Mouse (Mus musculus) kidney, postnatal 0 days (tissue): ENCODE measurements at regions not wholly inside any gene's neighbourhood (a gene's known extent, or its start where the extent isn't known, plus 50 kb on each side); places are given as distances from the start of the nearest gene placed in this dataset.

ENCODE experiments used
- ATAC-seq: fragments of 200-750 bp; cut with Nextera tagmentation; replicated peaks from 2 replicates; pipeline ENCODE4 v1.8.0; 2017; ENCODE audit warnings: low read depth, moderate number of reproducible peaks, moderate TSS enrichment, moderate library complexity; ENCODE audit not compliant: low FRiP score
- DNase-seq: peaks from one replicate; pipeline ENCODE4 v3.0.0-alpha.2; 2016; ENCODE audit warnings: low spot score
- H3K27ac ChIP-seq: fragments of 300-500 bp; sonication (generic); 2 replicates; pipeline ENCODE4 v1.5.1; 2014; ENCODE audit warnings: mild to moderate bottlenecking
- H3K27me3 ChIP-seq: fragments of 300-500 bp; sonication (generic); 2 replicates; pipeline ENCODE4 v1.6.1; 2014; ENCODE audit warnings: low read length, mixed read lengths; ENCODE audit not compliant: insufficient read depth
- H3K36me3 ChIP-seq: fragments of 300-500 bp; sonication (generic); 2 replicates; pipeline ENCODE4 v1.6.1; 2014; ENCODE audit warnings: low read length, mixed read lengths; ENCODE audit not compliant: insufficient read depth
- H3K4me1 ChIP-seq: fragments of 300-500 bp; sonication (generic); replicated peaks from 2 replicates; pipeline ENCODE4 v1.6.1; 2014; ENCODE audit warnings: antibody characterized with exemption, low read length, mixed read lengths; ENCODE audit not compliant: insufficient read depth
- H3K4me2 ChIP-seq: fragments of 300-500 bp; sonication (generic); 2 replicates; pipeline ENCODE4 v1.6.1; 2014; ENCODE audit warnings: mild to moderate bottlenecking, low read length, moderate library complexity, mixed read lengths
- H3K4me3 ChIP-seq: fragments of 300-500 bp; sonication (generic); replicated peaks from 2 replicates; pipeline ENCODE4 v1.5.1; 2014; ENCODE audit warnings: low read depth, low read length
- H3K9ac ChIP-seq: fragments of 300-500 bp; sonication (generic); 2 replicates; pipeline ENCODE4 v1.6.1; 2014; ENCODE audit warnings: low read depth, low read length
- H3K9me3 ChIP-seq: fragments of 300-500 bp; sonication (generic); replicated peaks from 2 replicates; pipeline ENCODE4 v1.6.1; 2016; ENCODE audit warnings: low read length, inconsistent platforms, mixed read lengths
- CTCF ChIP-seq: IDR thresholded peaks from 2 replicates; pipeline ENCODE4 v1.5.1; 2016; ENCODE audit warnings: antibody characterized with exemption, low read depth, mild to moderate bottlenecking, moderate library complexity
- WGBS: fragments of 180-500 bp; shearing (Covaris S2); extraction: QIAGEN DNeasy Blood & Tissue Kit; methylation state at CpG from one replicate; pipeline ENCODE4 v1.1.7; 2014; 5-methylcytosine and 5-hydroxymethylcytosine counted together

GRCm38 (mm10) chr8:6388651-6389050 lies 1283.5 kb upstream of the Slc10a2 start:
- Histone ChIP-seq H3K27me3 (no peaks in the 10 kb centered on the region), H3K4me2 (no peak overlapping the region), H3K4me3 (no peak overlapping the region), H3K9me3 (no peaks in the 10 kb centered on the region), H3K27ac (no peak overlapping the region), H3K36me3 (no peaks in the 10 kb centered on the region), H3K4me1 (no peaks in the 10 kb centered on the region), H3K9ac (no peak overlapping the region)
- no peak for DNase-seq
- ATAC-seq: no peak
- TF ChIP-seq CTCF: no peak
- 82% methylated on average over 2 of the region's 2 CpGs for WGBS

GRCm38 (mm10) chr8:6374712-6375111 lies 1269.6 kb upstream of the Slc10a2 start:
- Histone ChIP-seq H3K4me1 (no peaks in the 10 kb centered on the region), H3K27me3 (no peaks in the 10 kb centered on the region), H3K9ac (no peak overlapping the region), H3K4me2 (no peak overlapping the region), H3K4me3 (no peak overlapping the region), H3K36me3 (no peaks in the 10 kb centered on the region), H3K9me3 (no peaks in the 10 kb centered on the region), H3K27ac (no peak overlapping the region)
- 34% methylated on average over 3 of the region's 3 CpGs for WGBS
- no peak for DNase-seq
- ATAC-seq: no peak
- TF ChIP-seq CTCF: no peak

- DNase-seq (no peak), ATAC-seq (no peak)
- no peak for TF ChIP-seq CTCF
- no peaks in the 10 kb centered on the region for H3K4me1 ChIP-seq
- no peak overlapping the region for H3K4me3 ChIP-seq
- H3K27me3 ChIP-seq: no peaks in the 10 kb centered on the region
- H3K9me3 ChIP-seq: no peaks in the 10 kb centered on the region
- no peak overlapping the region for H3K9ac ChIP-seq
- H3K36me3 ChIP-seq: no peaks in the 10 kb centered on the region
- no peak overlapping the region for H3K4me2 ChIP-seq
- no peak overlapping the region for H3K27ac ChIP-seq
- WGBS: 73% methylated on average over 6 of the region's 6 CpGs
Observed at GRCm38 (mm10) chr8:6361403-6361942, 1256.3 kb upstream of the Slc10a2 start.

- Histone ChIP-seq H3K4me3 (no peak overlapping the region), H3K9ac (no peak overlapping the region), H3K36me3 (no peaks in the 10 kb centered on the region), H3K27ac (no peak overlapping the region), H3K27me3 (no peaks in the 10 kb centered on the region), H3K4me1 (no peaks in the 10 kb centered on the region), H3K4me2 (no peak overlapping the region), H3K9me3 (no peaks in the 10 kb centered on the region)
- no peak for TF ChIP-seq CTCF
- no peak for DNase-seq
- no peak for ATAC-seq
- 58% methylated on average over 2 of the region's 2 CpGs for WGBS
Observed at GRCm38 (mm10) chr8:6357866-6358265, 1252.7 kb upstream of the Slc10a2 start.

GRCm38 (mm10) chr8:6350460-6350859 lies 1245.3 kb upstream of the Slc10a2 start:
- DNase-seq: no peak
- H3K36me3 ChIP-seq: no peaks in the 10 kb centered on the region
- no peak overlapping the region for H3K4me3 ChIP-seq
- H3K9ac ChIP-seq: no peak overlapping the region
- H3K27me3 ChIP-seq: no peaks in the 10 kb centered on the region
- no peak for TF ChIP-seq CTCF
- no peaks in the 10 kb centered on the region for H3K4me1 ChIP-seq
- ATAC-seq: no peak
- 52% methylated on average over 1 of the region's 1 CpGs for WGBS
- H3K9me3 ChIP-seq: no peaks in the 10 kb centered on the region
- H3K27ac ChIP-seq: no peak overlapping the region
- H3K4me2 ChIP-seq: no peak overlapping the region

- peak; percentile 32; the same call in 1 of the 2 replicates for TF ChIP-seq CTCF
- ATAC-seq: no peak
- Histone ChIP-seq H3K27me3 (no peaks in the 10 kb centered on the region), H3K9me3 (no peaks in the 10 kb centered on the region), H3K4me1 (no peaks in the 10 kb centered on the region), H3K4me2 (no peak overlapping the region), H3K4me3 (no peak overlapping the region), H3K36me3 (no peaks in the 10 kb centered on the region), H3K27ac (no peak overlapping the region), H3K9ac (no peak overlapping the region)
- DNase-seq: no peak
- 79% methylated on average over 1 of the region's 1 CpGs for WGBS
Observed at GRCm38 (mm10) chr8:6350052-6350451, 1244.9 kb upstream of the Slc10a2 start.

GRCm38 (mm10) chr8:6345704-6346103 lies 1240.6 kb upstream of the Slc10a2 start:
- no peaks in the 10 kb centered on the region for H3K27me3 ChIP-seq
- ATAC-seq (no peak), DNase-seq (no peak)
- no peak overlapping the region for H3K27ac ChIP-seq
- 69% methylated on average over 1 of the region's 1 CpGs for WGBS
- no peaks in the 10 kb centered on the region for H3K4me1 ChIP-seq
- H3K36me3 ChIP-seq: no peaks in the 10 kb centered on the region
- H3K4me2 ChIP-seq: no peak overlapping the region
- TF ChIP-seq CTCF: no peak
- H3K9me3 ChIP-seq: no peaks in the 10 kb centered on the region
- no peak overlapping the region for H3K4me3 ChIP-seq
- H3K9ac ChIP-seq: no peak overlapping the region
